Mouse (Mus musculus) kidney, postnatal 25 days (tissue): Measurements from ENCODE around the gene Yjefn3.

ENCODE experiments used
- DNase-seq, 2 experiments: peaks; one replicate each; pipeline ENCODE4 v3.0.0; 2021; ENCODE audit warnings: mixed read lengths in 2 of 2

The Yjefn3 gene

GRCm38 (mm10) chr8:69906260-69906659, 3.7 kb upstream of the Yjefn3 start:
- DNase-seq, result no peak

GRCm38 (mm10) chr8:69904096-69904495, 1.6 kb upstream of the Yjefn3 start:
- peak in 1 of 2 experiments; percentile 24 for DNase-seq

GRCm38 (mm10) chr8:69903063-69903542, 591 bp upstream of the Yjefn3 start:
- peak; percentile 99 for DNase-seq

GRCm38 (mm10) chr8:69901484-69902162, 889 bp downstream of the Yjefn3 start:
- peak; percentile 96 to 97 for DNase-seq

- peak in 1 of 2 experiments; percentile 47 for DNase-seq
These were observed 1.5 kb downstream of the Yjefn3 start for GRCm38 (mm10) chr8:69900895-69901451.

- DNase-seq, result peak in 1 of 2 experiments; percentile 66
These were observed 2.6 kb downstream of the Yjefn3 start for GRCm38 (mm10) chr8:69899876-69900275.

- peak; percentile 27 to 71 for DNase-seq
These were observed 4.7 kb downstream of the Yjefn3 start for GRCm38 (mm10) chr8:69897857-69898256.

GRCm38 (mm10) chr8:69895772-69896451, 6.6 kb downstream of the Yjefn3 start:
- no peak for DNase-seq

- DNase-seq, result no peak
These were observed 7.6 kb downstream of the Yjefn3 start for GRCm38 (mm10) chr8:69894836-69895332.

GRCm38 (mm10) chr8:69893863-69894262, 8.6 kb downstream of the Yjefn3 start:
- DNase-seq, result peak; percentile 69 to 73

- DNase-seq, result peak in 1 of 2 experiments; percentile 57
These were observed 11.7 kb downstream of the Yjefn3 start for GRCm38 (mm10) chr8:69890813-69891241.

GRCm38 (mm10) chr8:69888902-69889301, 13.6 kb downstream of the Yjefn3 start:
- peak in 1 of 2 experiments; percentile 36 for DNase-seq

- peak in 1 of 2 experiments; percentile 53 for DNase-seq
These were observed 14.2 kb downstream of the Yjefn3 start for GRCm38 (mm10) chr8:69888244-69888866.

- DNase-seq, result peak; percentile 61 to 74
These were observed 14.9 kb downstream of the Yjefn3 start, which contains the start of gene Cilp2 for GRCm38 (mm10) chr8:69887289-69888243. TSS of gene Cilp2 (minus strand) at chr8:69887687.

- DNase-seq, result peak in 1 of 2 experiments; percentile 37
These were observed 18.4 kb downstream of the Yjefn3 start for GRCm38 (mm10) chr8:69884141-69884540.

- DNase-seq, result peak in 1 of 2 experiments; percentile 41
These were observed 19.5 kb downstream of the Yjefn3 start for GRCm38 (mm10) chr8:69882833-69883600.

- DNase-seq, result peak; percentile 63 to 88
These were observed 20.3 kb downstream of the Yjefn3 start for GRCm38 (mm10) chr8:69882021-69882756.

- peak in 1 of 2 experiments; percentile 36 for DNase-seq
These were observed 21.1 kb downstream of the Yjefn3 start for GRCm38 (mm10) chr8:69881261-69881865.

GRCm38 (mm10) chr8:69880841-69881240, 21.7 kb downstream of the Yjefn3 start:
- DNase-seq, result no peak

- no peak for DNase-seq
These were observed 22.8 kb downstream of the Yjefn3 start for GRCm38 (mm10) chr8:69879678-69880077.
